Mouse (Mus musculus): ENCODE data around the gene Plg.

Plg gene

DNA sequence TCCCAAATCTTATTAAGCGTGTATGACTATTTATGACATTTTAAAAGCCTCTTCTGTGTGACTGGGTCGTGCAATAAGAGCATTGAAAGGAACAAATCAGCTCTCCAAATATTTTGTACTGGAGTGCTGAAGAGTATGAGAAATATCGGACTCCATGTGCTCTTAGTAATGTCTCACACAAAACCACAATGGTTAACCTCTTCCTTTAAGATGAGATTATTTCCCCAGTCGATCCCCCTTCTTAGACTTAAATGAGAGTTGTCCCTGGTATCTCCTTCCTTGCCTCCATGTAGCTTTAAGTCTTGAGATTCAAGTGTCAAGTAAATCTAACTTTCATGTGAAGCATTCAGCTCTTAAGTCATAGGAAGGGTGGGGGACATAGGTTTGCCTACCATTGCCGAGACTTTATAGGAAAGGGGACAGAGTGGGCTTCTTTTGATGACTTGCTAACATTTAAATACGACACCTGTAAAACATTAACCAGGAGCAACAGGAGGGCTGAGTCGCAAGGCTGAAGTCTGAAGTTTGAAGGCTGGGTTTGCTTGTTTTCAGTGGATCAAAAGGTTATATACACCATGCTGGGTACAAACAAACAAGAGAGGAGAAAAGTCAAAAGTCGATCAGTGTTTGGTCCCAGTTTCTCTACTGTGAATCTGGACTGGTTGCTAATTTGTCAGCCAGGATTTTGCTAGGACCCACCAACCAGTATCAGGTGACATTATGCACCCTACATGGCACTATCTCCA, 6.8 kb downstream of the Plg start:
- no peak for DNase-seq (ENCODE audit: low spot score)

DNA sequence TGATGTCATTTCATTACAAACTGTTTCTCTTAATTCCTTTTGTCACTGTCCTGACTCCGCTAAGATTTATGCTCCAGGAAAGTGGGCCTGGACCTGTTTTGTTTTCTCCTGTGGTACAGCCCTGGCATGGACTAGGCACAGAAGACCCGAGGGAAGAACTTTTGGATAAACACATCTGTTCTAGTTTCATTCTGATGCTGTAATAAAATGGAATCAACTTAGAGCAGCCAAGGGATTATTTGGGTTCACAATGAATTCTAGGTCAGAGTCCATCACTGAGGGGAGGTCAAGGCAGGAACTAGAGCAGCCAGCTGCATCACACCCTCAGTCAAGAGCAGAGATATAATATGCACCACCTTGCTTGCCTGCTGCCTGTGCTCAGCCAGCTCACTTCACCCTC, 9.4 kb downstream of the Plg start:
- no peak for DNase-seq (ENCODE audit: low spot score)

GRCm38 (mm10) chr17:12388239-12388638, 9.8 kb downstream of the Plg start:
- no peak for DNase-seq (ENCODE audit: low spot score)

- no peak for DNase-seq (ENCODE audit: low spot score)
Measured at GRCm38 (mm10) chr17:12396163-12396677, 17.8 kb downstream of the Plg start.

- DNase-seq (ENCODE audit: low spot score), result no peak
Measured at GRCm38 (mm10) chr17:12403420-12403819, 25.0 kb downstream of the Plg start.

DNA sequence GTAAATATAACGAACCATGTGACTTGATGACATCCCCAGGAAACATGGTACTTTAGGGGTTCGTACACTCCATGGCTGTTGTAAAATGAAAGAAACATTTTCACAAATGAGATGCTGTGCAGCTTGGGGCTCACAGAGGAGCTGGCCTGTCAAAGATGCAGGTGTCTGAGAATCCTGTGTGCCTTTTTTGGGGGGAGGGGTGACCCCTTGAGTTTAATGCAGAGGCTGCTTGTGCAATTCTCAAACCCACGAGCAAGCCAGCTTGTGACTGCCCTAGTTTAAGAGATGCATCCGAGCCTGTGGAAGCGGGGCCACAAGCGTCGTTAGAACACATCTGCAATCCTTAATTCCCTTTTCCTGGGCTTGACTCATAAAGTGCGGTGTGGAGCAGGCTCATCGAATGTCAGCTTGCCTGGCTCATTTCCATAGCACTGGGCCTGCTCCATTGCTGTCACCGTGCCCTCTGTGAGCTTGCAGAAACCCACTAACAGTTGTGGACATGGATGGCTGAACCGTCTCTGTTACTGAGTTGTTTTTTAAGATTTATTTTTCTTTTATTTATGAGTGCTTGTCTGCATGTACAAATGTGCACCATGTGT, 31.0 kb downstream of the Plg start:
- no peak for DNase-seq (ENCODE audit: low spot score)

GRCm38 (mm10) chr17:12412181-12412890, 33.9 kb downstream of the Plg start:
- DNase-seq (ENCODE audit: low spot score), result no peak

DNA sequence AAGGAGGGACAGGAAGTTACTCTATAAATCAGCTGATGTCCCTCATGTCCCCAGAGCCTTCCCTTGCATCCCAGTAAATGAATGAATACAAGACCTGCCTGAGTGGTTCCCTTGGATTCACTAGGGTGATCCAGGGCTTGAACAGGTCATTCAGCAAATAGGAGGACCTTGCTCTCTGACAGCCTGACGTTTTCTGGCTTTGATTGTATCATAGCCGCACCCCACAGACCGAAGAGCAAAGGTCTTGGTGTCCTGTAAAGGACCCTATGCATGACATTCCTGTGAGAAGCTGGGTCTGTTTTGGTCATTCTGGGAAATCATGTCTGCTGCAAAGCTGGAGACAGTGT, 34.5 kb downstream of the Plg start:
- DNase-seq (ENCODE audit: low spot score), result no peak

DNA sequence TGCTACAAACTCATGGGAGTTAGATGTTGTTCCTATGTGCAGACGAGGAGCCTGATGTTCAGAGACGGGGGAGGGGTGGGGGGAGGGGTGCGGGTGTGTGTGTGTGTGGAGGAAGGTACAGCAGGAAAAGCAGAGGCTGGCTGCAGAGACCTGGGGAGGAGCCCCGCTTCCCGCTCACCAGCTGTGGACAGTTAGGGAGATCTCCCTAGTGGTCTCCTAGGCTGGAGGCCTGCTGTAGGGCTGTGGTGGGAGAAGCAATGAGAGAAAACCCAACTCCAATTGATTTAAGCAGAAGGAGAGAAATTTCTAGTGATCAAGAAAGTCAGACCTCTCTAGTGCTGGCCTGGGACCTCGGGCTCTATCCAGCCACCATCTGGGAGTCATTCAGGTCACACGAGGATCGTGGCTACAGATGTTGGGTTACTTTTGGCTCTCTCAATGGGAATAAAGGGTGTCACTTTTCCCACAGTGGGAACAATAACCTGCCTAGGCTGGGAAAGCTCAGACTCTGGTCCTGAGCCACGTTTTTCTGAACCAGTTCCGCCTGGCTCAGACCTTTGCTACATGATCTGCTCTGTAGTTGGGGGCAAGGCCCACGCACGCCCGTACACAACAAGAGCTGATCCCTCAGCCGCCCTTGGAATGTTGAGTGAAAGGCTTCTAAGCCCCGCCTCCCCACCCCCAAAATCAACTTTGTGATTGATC, 36.8 kb downstream of the Plg start:
- no peak for DNase-seq (ENCODE audit: low spot score)

DNA sequence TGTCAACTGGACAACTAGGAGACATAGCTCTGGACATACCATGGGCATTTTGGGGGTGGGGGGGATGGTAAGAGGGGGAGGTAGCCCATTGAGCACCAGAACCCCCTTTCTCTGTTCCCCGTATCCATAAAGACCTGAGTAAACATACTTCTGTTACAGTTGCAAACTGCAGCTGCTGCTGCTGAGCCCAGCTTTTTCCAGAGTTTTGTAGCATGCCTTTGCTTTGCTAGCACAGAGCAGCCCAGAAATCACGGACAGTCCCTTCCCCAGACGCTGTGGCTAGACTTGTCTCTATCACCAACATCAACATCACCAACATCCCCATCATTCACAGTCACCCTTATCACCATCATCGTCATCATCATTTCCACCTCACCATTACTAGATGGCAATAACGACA, 37.3 kb downstream of the Plg start:
- no peak for DNase-seq (ENCODE audit: low spot score)

GRCm38 (mm10) chr17:12416250-12416895, 38.0 kb downstream of the Plg start:
- DNase-seq (ENCODE audit: low spot score), result peak; percentile 49

GRCm38 (mm10) chr17:12419491-12420079, 41.2 kb downstream of the Plg start:
- DNase-seq (ENCODE audit: low spot score), result no peak

DNA sequence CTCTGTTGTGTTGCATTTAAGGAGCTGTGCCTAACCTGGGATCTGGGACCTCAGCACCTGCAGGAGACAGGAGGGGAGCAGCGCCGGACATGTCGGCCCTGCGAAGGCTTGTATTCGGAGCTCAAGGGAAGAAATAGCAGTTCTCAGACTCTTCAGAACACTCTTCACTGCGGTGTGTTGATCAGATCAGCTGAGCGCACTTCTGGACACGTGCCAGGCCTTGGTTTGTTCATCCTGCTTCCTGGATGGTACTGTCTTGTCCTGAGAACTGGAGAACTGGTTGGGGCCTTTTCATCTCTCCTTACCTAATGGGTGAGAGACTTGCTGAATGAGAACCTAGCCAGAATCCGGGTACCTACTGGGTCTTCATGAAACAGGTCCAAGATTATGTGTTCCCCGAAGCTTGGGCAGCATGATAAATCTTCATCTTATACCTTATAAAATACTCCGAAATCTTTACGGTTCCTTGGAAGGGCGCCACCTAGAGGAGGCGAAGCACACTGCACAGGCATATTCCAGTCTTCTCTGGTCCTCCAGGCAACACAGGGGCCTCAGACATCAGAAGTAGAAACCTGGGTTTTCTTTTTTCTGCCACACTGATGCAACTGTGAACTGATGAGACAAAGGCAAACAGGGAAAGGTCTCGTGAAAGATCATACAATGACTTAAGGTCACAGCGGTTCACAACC, 42.6 kb downstream of the Plg start:
- DNase-seq (ENCODE audit: low spot score), result no peak

- DNase-seq (ENCODE audit: low spot score), result no peak
Measured at GRCm38 (mm10) chr17:12422143-12422542, 43.7 kb downstream of the Plg start.

- DNase-seq (ENCODE audit: low spot score), result no peak
Measured at GRCm38 (mm10) chr17:12427156-12427555, 48.7 kb downstream of the Plg start.

DNA sequence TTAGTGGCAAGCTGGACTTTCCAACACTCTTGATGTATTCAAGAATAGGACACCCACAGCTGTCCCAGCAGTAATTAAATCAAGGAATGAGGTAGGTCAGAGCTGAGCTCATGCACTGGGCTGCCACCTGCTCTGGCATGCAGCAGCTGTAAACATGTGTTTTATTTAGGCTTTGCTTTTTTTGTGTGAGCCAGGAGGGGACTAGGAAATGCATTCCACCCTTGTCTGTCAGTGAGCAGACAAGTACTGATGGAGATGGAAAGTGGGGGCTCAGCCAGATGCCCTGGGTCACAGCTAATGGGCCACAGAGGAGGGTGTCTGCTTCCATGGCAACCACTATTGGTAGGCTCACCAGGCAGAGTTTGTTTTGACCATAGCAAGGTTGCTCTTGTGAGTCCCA, 50.0 kb downstream of the Plg start:
- no peak for DNase-seq (ENCODE audit: low spot score)

- DNase-seq (ENCODE audit: low spot score), result no peak
Measured at GRCm38 (mm10) chr17:12431707-12432106, 53.3 kb downstream of the Plg start.

- DNase-seq (ENCODE audit: low spot score), result no peak
Measured at GRCm38 (mm10) chr17:12437771-12438170, 59.4 kb downstream of the Plg start.

- DNase-seq (ENCODE audit: low spot score), result no peak
Measured at GRCm38 (mm10) chr17:12444561-12444960, 66.2 kb downstream of the Plg start.

DNA sequence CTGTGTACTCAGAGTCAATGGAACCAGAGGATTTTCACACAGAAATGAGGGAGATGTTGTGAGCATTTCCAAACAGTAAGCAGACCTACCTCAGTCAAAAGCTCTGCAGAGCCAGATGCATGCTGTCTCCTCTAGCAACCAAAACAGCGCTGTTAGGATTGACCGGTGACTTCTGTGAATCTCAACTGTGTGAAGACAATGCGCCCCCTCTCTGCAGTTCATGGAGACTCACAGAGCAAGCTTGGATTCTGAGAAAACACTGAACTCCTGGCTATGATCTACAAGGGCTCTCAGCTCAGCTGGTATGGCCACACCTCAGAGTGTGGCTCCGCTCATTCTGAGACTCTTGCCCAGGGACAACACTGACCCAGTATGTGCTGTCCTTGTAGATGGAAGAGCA, 72.8 kb downstream of the Plg start:
- no peak for DNase-seq (ENCODE audit: low spot score)
